Comparison of ENCODE assay signal across 9 mouse cellular contexts in genomic region chr9:57421688-57422111, GRCm38 (mm10). TPM values are rescaled to one million over a fixed set of nuclear protein-coding genes. Genes with fewer than 3 reads are reported as not detected.
A peak's percentile ranks its signal among the peaks of the same experiment; 100 is the strongest.
DNase-seq lines count a peak whose midpoint lies in the region; ATAC-seq and TF ChIP-seq lines count a peak whose summit lies in the region.
"Had no signal": no experiment of that assay in that cellular context is flagged by ENCODE, and none has a peak within 500 bp of the region (broad histone marks: within the 10 kb centered on the region; RNA-seq: fewer than 3 reads in every experiment).

No protein-coding gene starts in this region.

- no peak for ATAC-seq in megakaryocyte, adult 5-6 weeks (ENCODE audit: poor library complexity, severe bottlenecking)
- no peak for ATAC-seq in intestine, embryonic 14.5 days (replicated peaks; ENCODE audit: low FRiP score, low TSS enrichment, low read depth)
- no peak for ATAC-seq in midbrain, embryonic 16.5 days
- ATAC-seq: midbrain, embryonic 15.5 days had no signal

- H3K27me3 ChIP-seq in heart, embryonic 10.5 days (ENCODE audit: insufficient read depth, poor library complexity, severe bottlenecking), result no peaks in the 10 kb centered on the region
- no peaks in the 10 kb centered on the region for H3K27me3 ChIP-seq in megakaryocyte, embryonic 14.5 days (replicated peaks)
- no peaks in the 10 kb centered on the region for H3K27me3 ChIP-seq in intestine, embryonic 14.5 days (replicated peaks; ENCODE audit: control insufficient read depth, insufficient read depth, low read length)
- H3K27me3 ChIP-seq in myocyte (ENCODE audit: control insufficient read depth, insufficient read depth, insufficient read length), result no peaks in the 10 kb centered on the region
- no peaks in the 10 kb centered on the region for H3K27me3 ChIP-seq in midbrain, embryonic 16.5 days (ENCODE audit: control insufficient read depth, insufficient read depth, low read depth, low read length)
- H3K27me3 ChIP-seq: midbrain, embryonic 15.5 days had no signal

- 41% methylated on average over 5 of the region's 5 CpGs for WGBS in heart, embryonic 10.5 days
- 47% methylated on average over 5 of the region's 5 CpGs for WGBS in intestine, embryonic 14.5 days
- 77% methylated on average over 5 of the region's 5 CpGs for WGBS in midbrain, embryonic 16.5 days

- peak overlapping the region; percentile 87 for H3K27ac ChIP-seq in heart, embryonic 10.5 days
- peak overlapping the region; percentile 97 for H3K27ac ChIP-seq in intestine, embryonic 14.5 days (ENCODE audit: low read depth)
- no peak overlapping the region for H3K27ac ChIP-seq in midbrain, embryonic 16.5 days (ENCODE audit: low read length)

- H3K79me2 ChIP-seq in myocyte (ENCODE audit: control insufficient read depth, insufficient read depth), result no peaks in the 10 kb centered on the region

- DNase-seq in heart, embryonic 10.5 days (ENCODE audit: low spot score), result no peak
- DNase-seq in heart, adult 11 months, result no peak
- no peak for DNase-seq in intestine, embryonic 14.5 days (ENCODE audit: low spot score)
- no peak for DNase-seq in spleen, postnatal 10 days (ENCODE audit: low spot score in 2 of 2)

- no peak overlapping the region for H3ac ChIP-seq in myocyte (ENCODE audit: control insufficient read depth, insufficient read length)

- no peak overlapping the region for H3K9ac ChIP-seq in intestine, embryonic 14.5 days (ENCODE audit: low read length)
- no peak overlapping the region for H3K9ac ChIP-seq in midbrain, embryonic 16.5 days (ENCODE audit: low read depth, low read length)
- H3K9ac ChIP-seq: midbrain, embryonic 15.5 days had no signal

- H3K9me3 ChIP-seq in heart, embryonic 10.5 days, result no peaks in the 10 kb centered on the region
- no peaks in the 10 kb centered on the region for H3K9me3 ChIP-seq in megakaryocyte, embryonic 14.5 days
- no peaks in the 10 kb centered on the region for H3K9me3 ChIP-seq in intestine, embryonic 14.5 days (ENCODE audit: control insufficient read depth, low read length)
- H3K9me3 ChIP-seq in midbrain, embryonic 16.5 days (replicated peaks; ENCODE audit: control insufficient read depth, low read length, poor library complexity, severe bottlenecking), result no peaks in the 10 kb centered on the region
- H3K9me3 ChIP-seq: midbrain, embryonic 15.5 days had no signal

- peaks cover 54% of the 10 kb centered on the region for H3K4me1 ChIP-seq in heart, embryonic 10.5 days
- peaks cover 100% of the 10 kb centered on the region for H3K4me1 ChIP-seq in megakaryocyte, embryonic 14.5 days
- H3K4me1 ChIP-seq in intestine, embryonic 14.5 days (replicated peaks; ENCODE audit: control insufficient read depth, insufficient read depth, low read length), result peaks cover 29% of the 10 kb centered on the region
- H3K4me1 ChIP-seq in midbrain, embryonic 16.5 days (ENCODE audit: control insufficient read depth, insufficient read depth, low read length), result no peaks in the 10 kb centered on the region; the same call in 1 of the 2 replicates

- no peak overlapping the region for H3K4me2 ChIP-seq in intestine, embryonic 14.5 days (ENCODE audit: low read length)
- peak overlapping the region; percentile 58 for H3K4me2 ChIP-seq in myocyte (ENCODE audit: low read depth)
- no peak overlapping the region for H3K4me2 ChIP-seq in midbrain, embryonic 16.5 days (ENCODE audit: low read length)
- H3K4me2 ChIP-seq: midbrain, embryonic 15.5 days had no signal

- no peak overlapping the region for H3K4me3 ChIP-seq in heart, embryonic 10.5 days
- peak overlapping the region; percentile 84 for H3K4me3 ChIP-seq in megakaryocyte, embryonic 14.5 days (replicated peaks)
- no peak overlapping the region for H3K4me3 ChIP-seq in intestine, embryonic 14.5 days (ENCODE audit: low read depth, low read length)
- H3K4me3 ChIP-seq in myocyte, result no peak overlapping the region
- no peak overlapping the region for H3K4me3 ChIP-seq in midbrain, embryonic 16.5 days (ENCODE audit: low read depth, low read length)
- H3K4me3 ChIP-seq: midbrain, embryonic 15.5 days had no signal

- peaks cover 3% of the 10 kb centered on the region; the same call in 1 of the 2 replicates for H3K36me3 ChIP-seq in heart, embryonic 10.5 days
- peaks cover 62% of the 10 kb centered on the region for H3K36me3 ChIP-seq in megakaryocyte, embryonic 14.5 days (replicated peaks; ENCODE audit: low read length)
- H3K36me3 ChIP-seq in intestine, embryonic 14.5 days (ENCODE audit: control insufficient read depth, insufficient read depth, low read length), result no peaks in the 10 kb centered on the region
- H3K36me3 ChIP-seq in myocyte (ENCODE audit: control insufficient read depth, insufficient read depth), result no peaks in the 10 kb centered on the region
- H3K36me3 ChIP-seq in midbrain, embryonic 16.5 days (ENCODE audit: control insufficient read depth, insufficient read depth, low read length), result no peaks in the 10 kb centered on the region
- H3K36me3 ChIP-seq: midbrain, embryonic 15.5 days had no signal

- no peak for TF ChIP-seq POLR2A in myocyte (IDR thresholded peaks at IDR 0.05; ENCODE audit: insufficient read length, low read depth)

TF ChIP-seq in myocyte, 11 proteins besides CTCF, POLR2A, EP300 and RAD21:
- TF ChIP-seq MYOD1 (IDR thresholded peaks at IDR 0.05; ENCODE audit: control insufficient read depth in 1 of 3, insufficient read length in 2 of 3, low read depth in 2 of 3) (no peak), SRF (IDR thresholded peaks at IDR 0.05; ENCODE audit: control insufficient read depth, insufficient read length, low read depth) (no peak), E2F4 (IDR thresholded peaks at IDR 0.05; ENCODE audit: insufficient read depth) (no peak), POLR2AphosphoS2 (IDR thresholded peaks at IDR 0.05; ENCODE audit: insufficient read length, low read depth) (no peak), TCF12 (IDR thresholded peaks at IDR 0.05; ENCODE audit: insufficient read depth, poor library complexity, severe bottlenecking) (no peak), MAX (IDR thresholded peaks at IDR 0.05; ENCODE audit: low read depth) (no peak), USF1 (IDR thresholded peaks at IDR 0.05; ENCODE audit: low read depth) (no peak), REST (IDR thresholded peaks at IDR 0.05; ENCODE audit: insufficient read depth, insufficient read length) (no peak), MYOG (IDR thresholded peaks at IDR 0.05; ENCODE audit: control insufficient read depth in 1 of 3, insufficient read depth in 1 of 3, insufficient read length in 2 of 3, low read depth in 2 of 3) (no peak), CEBPB (IDR thresholded peaks at IDR 0.05; ENCODE audit: insufficient read depth, poor library complexity, severe bottlenecking) (no peak), TCF3 (IDR thresholded peaks at IDR 0.05; ENCODE audit: insufficient read length, low read depth) (no peak)

RNA-seq across cellular contexts. Expression of gene Ppcdc, which starts 18.2 kb away (rescaled TPM):
- 21.3 and 21.5 TPM in 2 replicates for polyA plus RNA-seq in heart, embryonic 10.5 days (2016; fragmentation: Nextera tagmentation; extraction: Ambion mirVana)
- 20.9 and 74.6 TPM in 2 replicates for polyA plus RNA-seq in megakaryocyte, embryonic 14.5 days (2012; ENCODE audit: insufficient read depth, low replicate concordance)
- total RNA-seq in megakaryocyte, adult 5-6 weeks (2015), result 15.6 and 19.2 TPM in 2 replicates
- 14.5 and 19.2 TPM in 2 replicates for total RNA-seq in megakaryocyte, adult 5-6 weeks (2017)
- 27.5 and 29.2 TPM in 2 replicates for polyA plus RNA-seq in intestine, embryonic 14.5 days (2014; fragmentation: Nextera tagmentation; extraction: Ambion mirVana)
- polyA plus RNA-seq in myocyte (2012; fragmentation: generic; extraction: Trizol), result 16.2 TPM
- polyA plus RNA-seq in midbrain, embryonic 16.5 days (2015; fragmentation: Nextera tagmentation; extraction: Ambion mirVana), result 24.0 and 25.5 TPM in 2 replicates

RNA-seq across cellular contexts. Expression of gene Scamp5, which starts 46.2 kb away (rescaled TPM):
- polyA plus RNA-seq in heart, embryonic 10.5 days (2016; fragmentation: Nextera tagmentation; extraction: Ambion mirVana), result 11.3 and 11.4 TPM in 2 replicates
- polyA plus RNA-seq in megakaryocyte, embryonic 14.5 days (2012; ENCODE audit: insufficient read depth, low replicate concordance), result 14.1 and 30.9 TPM in 2 replicates
- total RNA-seq in megakaryocyte, adult 5-6 weeks (2015), result 0.30 and 0.33 TPM in 2 replicates
- total RNA-seq in megakaryocyte, adult 5-6 weeks (2017), result 0.04 and 0.28 TPM in 2 replicates
- 13.1 and 13.7 TPM in 2 replicates for polyA plus RNA-seq in intestine, embryonic 14.5 days (2014; fragmentation: Nextera tagmentation; extraction: Ambion mirVana)
- polyA plus RNA-seq in myocyte (2012; fragmentation: generic; extraction: Trizol), result 23.6 TPM
- 168 and 191 TPM in 2 replicates for polyA plus RNA-seq in midbrain, embryonic 16.5 days (2015; fragmentation: Nextera tagmentation; extraction: Ambion mirVana)
